Mouse (Mus musculus): ENCODE measurements around the gene Ppp2r5c. TPM values are rescaled to one million over a fixed set of nuclear protein-coding genes. Genes with fewer than 3 reads are reported as not detected.

Ppp2r5c gene
- total RNA-seq, 1 experiment from 2014 or later, result 389 TPM

DNA sequence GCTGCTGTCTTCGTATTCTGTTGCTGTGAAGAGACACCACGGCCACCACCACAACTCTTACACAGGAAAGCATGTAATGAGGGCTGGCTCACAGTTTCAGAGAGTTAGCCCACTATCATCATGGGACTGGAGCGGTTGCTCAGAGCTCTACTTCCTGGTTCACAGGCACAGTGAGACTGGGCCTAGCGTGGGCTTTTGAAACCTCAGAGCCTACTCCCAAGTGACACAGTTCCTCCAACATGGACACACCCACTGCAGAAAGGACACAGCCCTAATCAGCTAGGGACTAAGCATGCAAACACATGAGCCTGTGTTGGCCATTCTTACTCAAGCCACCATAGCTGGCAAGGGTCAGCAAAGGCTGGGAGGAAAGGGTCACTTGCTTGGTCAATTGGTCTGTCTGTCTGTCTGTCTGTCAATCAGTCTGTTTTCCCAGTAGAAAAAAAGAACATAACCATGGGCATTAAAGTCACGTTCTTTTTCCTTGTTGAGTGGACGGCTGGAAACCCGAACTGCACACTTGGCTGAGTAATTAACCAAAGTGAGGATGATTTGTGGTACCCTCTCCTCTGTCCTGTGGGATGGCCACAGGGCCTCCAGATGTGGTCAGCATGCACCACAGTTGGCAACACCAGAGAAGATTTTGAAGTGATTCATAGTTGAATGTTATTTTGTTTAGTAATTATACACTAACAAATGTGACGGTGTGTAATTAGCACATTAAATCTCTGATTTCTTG is 56.7 kb downstream of the Ppp2r5c start:
- ATAC-seq (replicated peaks; ENCODE audit: insufficient number of reproducible peaks, low FRiP score, low TSS enrichment, poor library complexity, severe bottlenecking), result peak; percentile 63

DNA sequence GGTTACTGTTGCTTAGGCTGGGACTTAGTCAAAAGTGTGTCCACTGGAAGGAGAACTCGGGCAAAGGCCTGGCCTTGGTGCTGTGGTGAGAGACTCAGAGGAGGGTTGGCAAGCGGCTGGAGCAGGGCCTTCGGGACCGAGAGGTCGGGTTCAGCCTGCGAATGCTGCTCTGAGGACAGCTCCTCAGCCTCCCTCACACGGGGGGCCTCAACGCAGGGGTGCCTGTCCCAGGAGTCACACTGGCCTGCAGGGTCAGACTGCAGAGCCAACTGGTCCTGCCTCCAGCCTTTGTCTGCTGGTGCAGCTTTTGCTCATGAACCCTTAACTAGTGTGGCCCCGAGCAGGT is 57.2 kb downstream of the Ppp2r5c start:
- ATAC-seq (replicated peaks; ENCODE audit: insufficient number of reproducible peaks, low FRiP score, low TSS enrichment, poor library complexity, severe bottlenecking), result no peak

DNA sequence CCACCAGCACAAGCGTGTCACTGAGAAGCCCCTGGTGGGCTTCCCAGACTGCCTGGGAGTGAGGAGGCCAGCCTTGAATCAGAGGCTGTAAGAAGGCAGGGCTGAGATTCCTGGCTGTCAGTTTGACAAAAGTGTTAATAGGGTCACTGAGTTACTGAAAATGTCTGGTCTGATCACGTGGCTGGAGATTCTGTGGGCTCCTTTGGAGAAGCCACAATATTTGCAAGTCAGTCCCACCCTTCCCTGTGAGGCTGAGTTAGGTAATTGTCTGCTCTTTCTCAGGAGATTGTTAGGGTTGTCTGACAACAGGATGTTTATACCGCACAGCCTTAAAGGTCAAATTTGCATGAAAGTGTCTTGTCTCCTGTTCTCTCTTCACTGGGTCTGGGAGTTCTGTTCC is 57.9 kb downstream of the Ppp2r5c start:
- ATAC-seq (replicated peaks; ENCODE audit: insufficient number of reproducible peaks, low FRiP score, low TSS enrichment, poor library complexity, severe bottlenecking), result peak; percentile 66

DNA sequence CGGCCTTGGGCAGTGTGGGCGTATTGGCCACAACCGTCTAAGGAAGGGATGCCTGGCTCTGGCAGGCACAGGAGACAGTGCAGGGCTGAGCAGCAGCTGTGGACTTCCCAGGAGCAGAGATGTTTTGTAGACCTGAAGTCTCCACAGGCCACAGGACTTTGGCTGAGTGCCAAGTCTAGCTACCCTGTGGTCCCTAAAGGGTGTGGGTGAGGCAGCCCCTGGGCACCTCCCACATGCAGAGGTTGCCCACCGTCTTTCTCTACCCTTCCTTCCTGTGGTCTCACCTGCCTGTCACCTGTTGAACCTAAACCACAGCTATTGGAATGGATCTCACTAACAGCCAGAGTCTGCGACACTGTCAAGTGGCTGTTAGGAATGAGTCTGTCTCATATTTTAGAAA is 59.1 kb downstream of the Ppp2r5c start:
- no peak for ATAC-seq (replicated peaks; ENCODE audit: insufficient number of reproducible peaks, low FRiP score, low TSS enrichment, poor library complexity, severe bottlenecking)

GRCm38 (mm10) chr12:110507714-110508297 is 60.9 kb downstream of the Ppp2r5c start:
- ATAC-seq (replicated peaks; ENCODE audit: insufficient number of reproducible peaks, low FRiP score, low TSS enrichment, poor library complexity, severe bottlenecking), result 0 out of 2 replicates have a peak, but pooled peaks have one; percentile 20

- no peak for ATAC-seq (replicated peaks; ENCODE audit: insufficient number of reproducible peaks, low FRiP score, low TSS enrichment, poor library complexity, severe bottlenecking)
These were observed 61.8 kb downstream of the Ppp2r5c start for GRCm38 (mm10) chr12:110508680-110509079.

DNA sequence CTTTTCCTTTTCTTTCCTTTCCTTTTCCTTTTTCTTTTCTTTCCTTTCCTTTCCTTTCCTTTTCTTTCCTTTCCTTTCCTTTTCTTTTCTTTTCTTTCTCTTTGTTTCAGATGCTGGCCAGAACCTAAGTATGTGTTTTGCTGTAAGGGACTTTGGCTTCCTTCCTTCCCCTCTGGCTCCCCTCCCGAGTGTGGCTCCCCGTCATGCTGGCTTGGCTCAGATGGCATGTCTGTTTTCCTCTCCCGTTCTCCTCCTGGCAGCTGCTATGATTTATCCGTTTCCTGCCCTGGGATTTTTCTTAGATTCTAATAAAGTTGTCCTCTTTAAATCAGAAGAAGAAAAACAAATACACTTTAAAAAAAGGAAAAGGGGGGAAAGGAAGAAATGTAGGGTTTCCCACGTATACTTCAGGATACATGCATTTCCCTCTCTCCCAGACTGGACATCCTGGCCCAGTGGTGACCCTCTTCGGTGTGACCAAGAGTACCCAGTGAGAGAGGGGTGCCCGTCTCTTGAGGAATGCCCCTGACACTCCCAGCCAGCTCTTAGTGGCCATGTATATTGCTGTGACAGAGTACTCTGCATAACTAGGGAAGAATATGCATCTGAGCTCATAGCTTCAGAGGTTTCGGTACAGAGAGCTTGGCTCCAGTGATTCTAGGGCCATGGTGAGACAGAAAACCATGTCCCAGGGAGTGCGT is 63.4 kb downstream of the Ppp2r5c start:
- no peak for ATAC-seq (replicated peaks; ENCODE audit: insufficient number of reproducible peaks, low FRiP score, low TSS enrichment, poor library complexity, severe bottlenecking)

GRCm38 (mm10) chr12:110511201-110511600 is 64.3 kb downstream of the Ppp2r5c start:
- ATAC-seq (replicated peaks; ENCODE audit: insufficient number of reproducible peaks, low FRiP score, low TSS enrichment, poor library complexity, severe bottlenecking), result no peak

DNA sequence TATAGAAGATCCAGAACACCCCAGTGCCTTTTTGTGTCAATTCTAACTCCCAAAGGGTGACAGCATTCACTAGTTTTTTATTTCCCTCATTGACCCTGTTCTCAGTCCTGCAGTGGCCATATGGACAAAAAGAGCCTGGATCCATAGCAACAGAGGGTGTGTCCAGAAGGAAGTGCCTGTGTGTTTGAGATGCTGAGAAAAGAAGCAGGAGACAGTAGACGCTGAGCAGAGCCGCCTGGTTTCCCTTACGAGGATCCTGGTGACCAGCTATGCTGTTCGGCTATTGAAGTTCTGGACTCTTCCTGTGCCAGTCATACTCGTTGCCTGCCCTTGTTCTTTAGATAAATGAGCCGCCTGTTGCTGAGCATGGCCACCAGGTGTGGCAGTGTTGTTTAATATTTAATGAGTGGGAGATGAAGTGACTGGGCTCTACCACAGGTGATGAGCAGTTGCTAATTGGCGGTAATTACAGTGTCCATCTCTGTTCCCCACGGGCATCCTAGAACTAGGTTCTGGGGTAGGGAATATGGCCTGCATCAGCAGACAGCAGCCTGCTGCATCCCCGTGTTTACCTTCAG is 65.0 kb downstream of the Ppp2r5c start:
- ATAC-seq (replicated peaks; ENCODE audit: insufficient number of reproducible peaks, low FRiP score, low TSS enrichment, poor library complexity, severe bottlenecking), result no peak

GRCm38 (mm10) chr12:110512884-110513283 is 66.0 kb downstream of the Ppp2r5c start:
- no peak for ATAC-seq (replicated peaks; ENCODE audit: insufficient number of reproducible peaks, low FRiP score, low TSS enrichment, poor library complexity, severe bottlenecking)

- ATAC-seq (replicated peaks; ENCODE audit: insufficient number of reproducible peaks, low FRiP score, low TSS enrichment, poor library complexity, severe bottlenecking), result no peak
These were observed 68.8 kb downstream of the Ppp2r5c start for GRCm38 (mm10) chr12:110515676-110516075.

DNA sequence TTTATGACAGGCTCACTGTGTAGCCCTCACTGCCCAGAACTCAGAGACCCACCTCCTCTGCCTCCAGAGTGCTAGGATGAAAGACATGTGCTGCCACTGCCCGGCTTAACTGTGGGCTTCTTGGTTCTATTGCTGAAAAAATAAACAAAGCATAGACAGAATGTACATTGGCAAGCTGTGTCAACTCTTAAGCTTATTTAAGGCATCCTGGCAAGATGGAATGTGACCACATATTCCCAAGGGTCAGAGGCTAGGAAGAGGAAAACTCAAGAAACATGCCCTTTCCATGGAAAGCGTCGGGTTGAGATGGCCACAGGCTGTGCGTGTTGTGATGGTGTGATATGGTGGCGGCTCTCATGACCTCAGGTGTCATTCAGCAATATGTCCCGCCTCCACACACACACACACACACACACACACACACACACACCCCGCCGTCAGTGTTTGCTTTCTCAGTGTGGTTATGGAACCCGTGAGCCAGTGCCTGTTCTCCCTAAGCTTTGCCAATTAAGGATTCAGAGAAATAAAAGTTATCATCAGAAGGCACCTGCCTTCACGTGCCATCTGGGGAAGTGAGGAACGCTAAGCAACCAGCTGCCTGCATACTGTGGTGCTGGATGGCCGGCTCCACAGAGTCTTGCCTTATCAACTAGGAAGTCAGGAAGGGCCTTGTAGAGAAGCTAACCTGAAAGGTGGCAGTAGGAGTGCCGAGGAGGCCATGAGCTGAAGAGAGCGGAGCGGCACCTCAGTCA is 73.5 kb downstream of the Ppp2r5c start:
- no peak for ATAC-seq (replicated peaks; ENCODE audit: insufficient number of reproducible peaks, low FRiP score, low TSS enrichment, poor library complexity, severe bottlenecking)

GRCm38 (mm10) chr12:110523526-110523925 is 76.6 kb downstream of the Ppp2r5c start:
- no peak for ATAC-seq (replicated peaks; ENCODE audit: insufficient number of reproducible peaks, low FRiP score, low TSS enrichment, poor library complexity, severe bottlenecking)

DNA sequence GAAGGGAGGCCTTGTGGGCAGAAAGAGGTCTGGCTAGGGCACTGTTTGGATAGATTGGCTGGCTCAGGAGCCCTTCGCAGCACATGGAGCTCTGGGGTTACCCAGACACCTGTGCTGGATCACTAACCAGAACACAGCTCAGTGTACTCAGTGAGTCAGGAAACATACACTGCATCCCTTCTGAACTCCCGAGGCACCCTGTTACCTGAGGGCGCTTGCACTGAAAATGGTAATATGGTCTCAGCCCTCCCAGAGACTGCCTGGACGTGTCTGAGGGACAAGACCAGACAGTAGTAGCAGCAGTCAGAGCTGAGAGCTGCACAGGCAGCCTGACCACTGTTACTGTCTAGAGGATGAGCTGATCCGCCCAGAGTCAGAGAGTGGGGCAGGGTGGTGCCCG is 85.8 kb downstream of the Ppp2r5c start:
- ATAC-seq (replicated peaks; ENCODE audit: insufficient number of reproducible peaks, low FRiP score, low TSS enrichment, poor library complexity, severe bottlenecking), result peak; percentile 14; the same call in 1 of the 2 replicates

GRCm38 (mm10) chr12:110533151-110533550 is 86.2 kb downstream of the Ppp2r5c start:
- ATAC-seq (replicated peaks; ENCODE audit: insufficient number of reproducible peaks, low FRiP score, low TSS enrichment, poor library complexity, severe bottlenecking), result peak; percentile 15; the same call in 1 of the 2 replicates

DNA sequence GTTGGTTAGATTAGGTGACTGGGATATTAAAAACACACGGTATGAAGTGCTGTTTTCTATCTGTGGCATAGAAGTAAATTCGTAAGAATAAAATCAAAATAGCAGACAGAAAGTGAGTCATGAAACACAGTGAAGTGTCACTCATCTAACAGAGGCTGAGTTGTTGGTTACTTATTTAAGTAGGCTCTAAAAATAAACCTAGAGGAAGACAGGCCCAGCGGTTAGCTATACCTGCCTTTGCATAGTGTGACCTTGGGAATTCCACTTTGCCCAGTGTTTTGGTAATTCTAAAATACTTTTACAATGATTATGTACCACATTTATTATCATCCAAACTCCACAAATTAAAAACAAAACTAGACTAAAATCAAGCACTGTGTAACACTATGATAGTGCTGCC is 86.9 kb downstream of the Ppp2r5c start:
- no peak for ATAC-seq (replicated peaks; ENCODE audit: insufficient number of reproducible peaks, low FRiP score, low TSS enrichment, poor library complexity, severe bottlenecking)

- ATAC-seq (replicated peaks; ENCODE audit: insufficient number of reproducible peaks, low FRiP score, low TSS enrichment, poor library complexity, severe bottlenecking), result no peak
These were observed 88.4 kb downstream of the Ppp2r5c start for GRCm38 (mm10) chr12:110535361-110535760.

DNA sequence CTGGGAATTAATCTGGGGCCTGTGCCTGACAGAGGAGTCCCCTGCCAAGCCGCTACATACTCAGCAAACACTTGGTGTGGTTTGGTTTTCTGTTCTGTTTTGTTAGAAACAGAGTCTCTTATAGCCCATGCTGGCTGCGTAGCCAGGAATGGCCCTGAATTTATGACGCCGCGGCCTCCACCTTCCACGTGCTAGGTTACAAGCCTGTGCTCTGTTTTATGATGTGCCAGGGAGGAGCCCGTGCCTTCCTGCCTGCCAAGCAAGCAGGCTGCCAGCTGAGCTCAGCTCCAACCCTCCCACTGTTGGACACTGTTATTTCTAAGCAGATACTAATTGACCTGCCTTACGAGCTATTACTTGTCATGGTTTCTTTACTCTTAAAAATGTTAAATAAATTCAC is 90.8 kb downstream of the Ppp2r5c start:
- ATAC-seq (replicated peaks; ENCODE audit: insufficient number of reproducible peaks, low FRiP score, low TSS enrichment, poor library complexity, severe bottlenecking), result no peak

DNA sequence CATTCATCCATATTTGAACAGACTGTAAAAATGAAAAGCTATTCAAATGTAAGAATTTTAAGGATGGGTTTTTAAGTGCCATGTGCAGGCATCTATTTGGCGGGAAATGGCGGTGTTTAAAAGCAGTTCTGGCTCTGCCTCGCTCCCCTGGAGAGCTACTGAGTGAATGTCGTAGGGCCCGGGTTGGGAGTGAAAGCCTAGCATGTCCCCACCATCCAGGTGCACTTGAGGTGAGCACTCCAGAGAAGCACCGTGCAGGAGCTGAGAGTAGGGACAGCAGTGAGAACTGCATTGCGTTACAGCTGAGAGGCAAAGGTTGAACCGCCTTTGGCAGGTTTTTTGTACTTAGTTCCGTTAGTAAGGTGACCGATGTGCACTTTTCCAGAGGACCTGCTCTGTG is 92.4 kb downstream of the Ppp2r5c start:
- ATAC-seq (replicated peaks; ENCODE audit: insufficient number of reproducible peaks, low FRiP score, low TSS enrichment, poor library complexity, severe bottlenecking), result no peak

Measured in monocyte, adult 5-6 weeks (primary cell).